Mouse (Mus musculus): Measurements from ENCODE around the gene Clybl. TPM values are rescaled to one million over a fixed set of nuclear protein-coding genes. Genes with fewer than 3 reads are reported as not detected.

Clybl gene
- polyA plus RNA-seq, 1 experiment from 2014 or later = 76.8 TPM

DNA sequence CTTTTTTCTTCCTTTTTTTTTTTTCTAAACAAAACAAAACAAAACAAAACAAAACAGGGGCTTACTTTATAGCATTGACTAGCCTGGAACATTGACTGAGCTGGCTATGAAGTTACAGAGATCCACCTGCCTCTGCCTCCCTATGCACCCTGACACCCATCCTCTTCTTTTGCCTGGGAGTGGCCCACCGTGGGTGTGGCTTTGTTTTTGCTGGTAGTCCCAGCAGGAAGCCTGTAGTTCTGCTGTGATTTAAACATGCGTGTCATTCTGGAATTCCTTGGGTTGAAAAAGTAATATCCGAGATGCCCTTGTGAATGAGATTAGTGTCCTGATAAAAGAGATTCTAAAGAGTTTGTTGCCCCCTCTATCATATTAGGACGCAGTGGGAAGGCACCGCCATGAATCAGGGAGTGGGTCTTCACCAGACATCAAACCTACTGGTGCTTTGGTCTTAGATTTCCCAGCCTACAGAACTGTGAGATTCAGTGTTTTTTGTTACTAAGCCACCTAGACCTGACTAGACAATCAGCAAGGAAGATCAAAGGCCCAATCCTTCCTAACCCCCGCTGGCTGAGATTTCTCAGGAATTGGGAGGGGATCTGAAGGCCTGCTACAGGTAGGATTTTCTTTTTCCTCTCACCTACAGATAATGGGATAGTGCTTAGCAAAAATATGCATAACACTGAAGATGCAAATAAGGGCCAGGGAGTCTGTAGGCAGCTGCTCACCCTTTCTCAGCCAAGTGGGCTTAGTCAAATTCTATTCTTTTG lies 160.3 kb downstream of the Clybl start:
- Histone ChIP-seq H3K9ac (ENCODE audit: low read depth, low read length) (no peak overlapping the region), H3K4me3 (ENCODE audit: low read depth, low read length) (no peak overlapping the region), H3K27ac (ENCODE audit: low read depth, low read length) (no peak overlapping the region), H3K4me1 (ENCODE audit: control insufficient read depth, insufficient read depth, low read length) (0 out of 2 replicates have a peak, but pooled peaks cover 3% of the 10 kb centered on the region), H3K4me2 (no peak overlapping the region), H3K36me3 (ENCODE audit: control insufficient read depth, insufficient read depth, low read length) (no peaks in the 10 kb centered on the region), H3K27me3 (ENCODE audit: control insufficient read depth, insufficient read depth, low read length) (no peaks in the 10 kb centered on the region), H3K9me3 (replicated peaks; ENCODE audit: control insufficient read depth, low read length) (no peaks in the 10 kb centered on the region)
- no peak for ATAC-seq (replicated peaks; ENCODE audit: insufficient number of reproducible peaks, low FRiP score, low TSS enrichment)
- WGBS (ENCODE audit: insufficient replicate concordance) = 43% methylated on average over 6 of the region's 6 CpGs

DNA sequence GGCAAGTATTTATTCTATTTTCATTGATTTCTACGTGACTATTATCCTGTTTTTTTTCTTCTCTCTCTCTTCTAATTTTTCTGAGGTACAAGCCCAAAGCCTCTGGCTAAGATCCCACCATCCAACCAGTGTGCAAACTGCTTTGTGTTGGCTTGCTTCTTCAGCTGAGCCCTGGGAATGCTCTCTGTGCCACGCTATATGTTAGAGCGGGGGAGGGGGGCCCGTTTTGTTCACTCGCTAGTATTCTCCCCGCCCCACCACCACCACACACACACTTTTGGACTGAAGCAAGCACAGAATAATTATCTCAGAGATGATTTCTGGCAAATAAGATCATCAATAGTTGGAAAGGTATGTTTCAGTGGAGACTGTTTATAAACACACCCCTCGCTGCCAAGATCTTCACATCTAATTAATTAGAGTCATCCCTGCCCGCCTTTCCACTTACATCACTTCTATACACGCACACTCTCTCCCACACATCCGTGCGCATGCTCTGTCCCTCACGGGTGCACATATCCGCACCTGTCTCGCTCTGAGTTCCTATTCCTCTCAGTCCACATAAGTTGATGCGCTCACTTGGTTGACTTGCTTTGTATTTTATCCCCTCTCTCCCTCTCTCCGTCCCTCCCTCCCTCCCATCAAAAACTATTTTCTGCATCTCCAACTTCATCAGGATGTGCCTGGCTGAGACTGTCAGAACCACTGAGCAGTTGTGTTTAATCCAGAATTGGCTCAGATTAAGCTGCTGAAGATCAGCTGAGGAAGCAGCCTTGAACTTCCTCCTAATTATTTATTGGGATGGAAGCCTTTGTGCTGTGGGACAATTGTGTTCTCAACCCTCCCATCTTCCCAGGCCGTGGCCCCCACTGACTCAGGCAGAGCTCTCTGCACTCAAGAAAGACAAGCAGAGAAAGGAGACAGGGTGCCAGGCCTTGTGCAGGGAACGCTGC lies 163.0 kb downstream of the Clybl start:
- no peak for ATAC-seq (replicated peaks; ENCODE audit: insufficient number of reproducible peaks, low FRiP score, low TSS enrichment)
- no peaks in the 10 kb centered on the region for H3K4me1 ChIP-seq (ENCODE audit: control insufficient read depth, insufficient read depth, low read length)
- no peaks in the 10 kb centered on the region for H3K36me3 ChIP-seq (ENCODE audit: control insufficient read depth, insufficient read depth, low read length)
- H3K9ac ChIP-seq (ENCODE audit: low read depth, low read length) = no peak overlapping the region
- WGBS (ENCODE audit: insufficient replicate concordance) = 81% methylated on average over 18 of the region's 18 CpGs
- H3K4me3 ChIP-seq (ENCODE audit: low read depth, low read length) = no peak overlapping the region
- H3K27me3 ChIP-seq (ENCODE audit: control insufficient read depth, insufficient read depth, low read length) = no peaks in the 10 kb centered on the region
- no peak overlapping the region for H3K27ac ChIP-seq (ENCODE audit: low read depth, low read length)
- no peak overlapping the region for H3K4me2 ChIP-seq
- no peaks in the 10 kb centered on the region for H3K9me3 ChIP-seq (replicated peaks; ENCODE audit: control insufficient read depth, low read length)

DNA sequence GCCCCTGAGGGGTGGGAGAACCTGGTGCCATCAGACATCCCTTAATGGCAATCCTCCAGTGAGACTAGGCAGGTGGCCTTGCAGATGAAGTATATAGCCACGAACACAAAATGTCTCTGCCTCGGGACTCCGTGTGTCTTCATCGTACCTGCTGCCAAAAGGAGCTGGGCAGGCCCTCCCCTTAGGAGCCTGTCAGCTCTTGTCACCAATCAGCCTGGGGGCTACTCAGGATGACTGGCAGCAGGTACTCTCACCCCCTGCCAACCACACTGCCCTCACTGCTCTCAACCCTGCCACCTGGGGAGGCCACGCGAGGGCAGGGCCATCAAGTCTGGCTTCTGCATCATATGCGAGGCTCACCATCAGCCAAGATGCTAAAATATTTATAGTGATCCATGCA lies 166.6 kb downstream of the Clybl start:
- no peak overlapping the region for H3K4me2 ChIP-seq
- H3K27ac ChIP-seq (ENCODE audit: low read depth, low read length) = no peak overlapping the region
- H3K9me3 ChIP-seq (replicated peaks; ENCODE audit: control insufficient read depth, low read length) = no peaks in the 10 kb centered on the region
- no peaks in the 10 kb centered on the region for H3K4me1 ChIP-seq (ENCODE audit: control insufficient read depth, insufficient read depth, low read length)
- no peak overlapping the region for H3K4me3 ChIP-seq (ENCODE audit: low read depth, low read length)
- WGBS (ENCODE audit: insufficient replicate concordance) = 81% methylated on average over 7 of the region's 7 CpGs
- no peaks in the 10 kb centered on the region for H3K36me3 ChIP-seq (ENCODE audit: control insufficient read depth, insufficient read depth, low read length)
- ATAC-seq (replicated peaks; ENCODE audit: insufficient number of reproducible peaks, low FRiP score, low TSS enrichment) = no peak
- no peak overlapping the region for H3K9ac ChIP-seq (ENCODE audit: low read depth, low read length)
- no peaks in the 10 kb centered on the region for H3K27me3 ChIP-seq (ENCODE audit: control insufficient read depth, insufficient read depth, low read length)

DNA sequence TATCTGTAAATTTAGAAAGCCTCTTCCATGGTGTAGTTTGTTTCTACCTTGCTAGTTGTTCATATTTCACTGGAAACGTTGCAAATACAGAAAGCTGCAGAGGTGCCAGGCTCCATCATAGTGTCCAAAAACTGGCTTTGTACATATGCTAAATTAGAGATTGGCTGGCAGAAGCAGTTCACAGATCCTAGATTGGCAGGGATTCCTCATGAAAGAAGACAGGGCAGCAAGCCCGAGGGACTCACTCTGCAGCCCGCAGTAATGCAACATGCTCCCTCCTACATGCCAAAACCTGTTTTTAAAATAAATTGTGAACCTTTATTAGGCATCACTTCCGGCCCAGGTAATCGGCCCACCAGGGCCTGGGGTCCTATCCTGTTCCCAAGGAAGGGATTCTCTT lies 167.8 kb downstream of the Clybl start:
- ATAC-seq (replicated peaks; ENCODE audit: insufficient number of reproducible peaks, low FRiP score, low TSS enrichment) = no peak
- no peaks in the 10 kb centered on the region for H3K4me1 ChIP-seq (ENCODE audit: control insufficient read depth, insufficient read depth, low read length)
- H3K27ac ChIP-seq (ENCODE audit: low read depth, low read length) = no peak overlapping the region
- no peak overlapping the region for H3K9ac ChIP-seq (ENCODE audit: low read depth, low read length)
- H3K36me3 ChIP-seq (ENCODE audit: control insufficient read depth, insufficient read depth, low read length) = no peaks in the 10 kb centered on the region
- WGBS (ENCODE audit: insufficient replicate concordance) = 84% methylated on average over 5 of the region's 5 CpGs
- H3K4me3 ChIP-seq (ENCODE audit: low read depth, low read length) = no peak overlapping the region
- H3K27me3 ChIP-seq (ENCODE audit: control insufficient read depth, insufficient read depth, low read length) = no peaks in the 10 kb centered on the region
- H3K9me3 ChIP-seq (replicated peaks; ENCODE audit: control insufficient read depth, low read length) = no peaks in the 10 kb centered on the region
- no peak overlapping the region for H3K4me2 ChIP-seq

DNA sequence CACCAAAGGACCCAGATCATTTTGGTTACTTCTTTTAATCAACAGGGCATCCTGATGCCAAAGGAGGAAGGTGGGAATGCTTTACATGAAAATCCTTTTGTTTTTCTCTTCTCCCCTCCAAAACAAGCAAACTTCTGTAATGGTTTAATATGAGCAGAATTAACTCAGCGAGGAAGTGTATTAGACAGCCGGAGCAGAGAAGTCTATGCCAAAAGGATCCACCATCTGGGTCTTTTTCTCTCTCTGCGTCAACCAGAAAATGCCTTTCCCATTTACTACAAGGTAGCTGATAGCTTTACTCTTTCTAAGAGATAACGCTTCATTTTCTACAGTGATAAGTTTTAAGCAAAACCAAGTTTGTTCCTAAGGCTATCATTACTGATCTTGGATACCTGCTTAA lies 168.3 kb downstream of the Clybl start:
- H3K4me3 ChIP-seq (ENCODE audit: low read depth, low read length) = no peak overlapping the region
- H3K9me3 ChIP-seq (replicated peaks; ENCODE audit: control insufficient read depth, low read length) = no peaks in the 10 kb centered on the region
- no peaks in the 10 kb centered on the region for H3K36me3 ChIP-seq (ENCODE audit: control insufficient read depth, insufficient read depth, low read length)
- no peak overlapping the region for H3K4me2 ChIP-seq
- ATAC-seq (replicated peaks; ENCODE audit: insufficient number of reproducible peaks, low FRiP score, low TSS enrichment) = no peak
- H3K4me1 ChIP-seq (ENCODE audit: control insufficient read depth, insufficient read depth, low read length) = no peaks in the 10 kb centered on the region
- no peaks in the 10 kb centered on the region for H3K27me3 ChIP-seq (ENCODE audit: control insufficient read depth, insufficient read depth, low read length)
- no peak overlapping the region for H3K27ac ChIP-seq (ENCODE audit: low read depth, low read length)
- WGBS (ENCODE audit: insufficient replicate concordance) = 87% methylated on average over 4 of the region's 4 CpGs
- H3K9ac ChIP-seq (ENCODE audit: low read depth, low read length) = no peak overlapping the region

DNA sequence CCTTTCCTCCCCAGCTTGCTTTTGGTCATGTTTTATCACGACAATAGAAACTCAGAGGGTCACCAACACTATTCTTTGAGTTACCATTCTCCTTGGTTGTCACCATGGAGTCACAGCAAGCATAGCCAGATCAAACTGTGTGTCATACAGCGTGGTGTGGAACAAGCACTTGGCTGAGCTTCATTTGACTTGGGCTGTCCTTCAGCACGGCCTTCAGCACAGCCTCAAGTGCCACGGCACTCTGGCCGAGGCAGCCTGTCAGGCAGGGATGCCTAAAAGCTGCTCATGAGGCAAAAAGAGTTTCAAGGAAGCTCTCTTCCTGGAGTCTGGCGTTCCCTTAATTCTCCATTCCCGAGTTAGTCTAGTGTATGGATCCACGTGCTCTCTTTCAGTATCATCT lies 169.3 kb downstream of the Clybl start:
- WGBS (ENCODE audit: insufficient replicate concordance) = 68% methylated on average over 8 of the region's 8 CpGs
- Histone ChIP-seq H3K9ac (ENCODE audit: low read depth, low read length) (no peak overlapping the region), H3K4me1 (ENCODE audit: control insufficient read depth, insufficient read depth, low read length) (no peaks in the 10 kb centered on the region), H3K4me2 (no peak overlapping the region), H3K4me3 (ENCODE audit: low read depth, low read length) (no peak overlapping the region), H3K27me3 (ENCODE audit: control insufficient read depth, insufficient read depth, low read length) (no peaks in the 10 kb centered on the region), H3K27ac (ENCODE audit: low read depth, low read length) (no peak overlapping the region), H3K36me3 (ENCODE audit: control insufficient read depth, insufficient read depth, low read length) (no peaks in the 10 kb centered on the region), H3K9me3 (replicated peaks; ENCODE audit: control insufficient read depth, low read length) (no peaks in the 10 kb centered on the region)
- no peak for ATAC-seq (replicated peaks; ENCODE audit: insufficient number of reproducible peaks, low FRiP score, low TSS enrichment)

DNA sequence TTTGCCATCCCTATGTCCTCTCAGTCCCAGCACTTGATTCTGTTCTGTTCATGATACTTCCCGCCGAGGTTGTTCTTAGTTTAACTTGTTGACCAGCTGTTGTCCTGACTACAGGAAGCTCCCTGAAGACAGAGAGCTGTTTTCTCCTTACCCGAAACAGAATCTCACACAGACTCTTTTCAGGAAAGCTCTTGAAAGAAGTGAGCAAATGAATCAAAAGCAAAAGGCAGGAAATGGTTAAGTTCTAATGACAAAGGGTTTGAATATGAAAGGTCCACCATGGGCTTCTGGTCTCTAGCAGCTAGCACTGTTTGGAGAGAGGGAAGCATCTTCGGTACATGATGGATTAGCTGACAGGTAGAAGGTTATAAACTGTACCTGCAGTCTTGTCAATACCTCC lies 175.8 kb downstream of the Clybl start:
- H3K27ac ChIP-seq (ENCODE audit: low read depth, low read length) = no peak overlapping the region
- no peak overlapping the region for H3K9ac ChIP-seq (ENCODE audit: low read depth, low read length)
- H3K36me3 ChIP-seq (ENCODE audit: control insufficient read depth, insufficient read depth, low read length) = no peaks in the 10 kb centered on the region
- no peak for ATAC-seq (replicated peaks; ENCODE audit: insufficient number of reproducible peaks, low FRiP score, low TSS enrichment)
- H3K27me3 ChIP-seq (ENCODE audit: control insufficient read depth, insufficient read depth, low read length) = no peaks in the 10 kb centered on the region
- H3K4me3 ChIP-seq (ENCODE audit: low read depth, low read length) = no peak overlapping the region
- H3K9me3 ChIP-seq (replicated peaks; ENCODE audit: control insufficient read depth, low read length) = no peaks in the 10 kb centered on the region
- WGBS (ENCODE audit: insufficient replicate concordance) = 80% methylated on average over 4 of the region's 4 CpGs
- H3K4me2 ChIP-seq = no peak overlapping the region
- no peaks in the 10 kb centered on the region for H3K4me1 ChIP-seq (ENCODE audit: control insufficient read depth, insufficient read depth, low read length)

DNA sequence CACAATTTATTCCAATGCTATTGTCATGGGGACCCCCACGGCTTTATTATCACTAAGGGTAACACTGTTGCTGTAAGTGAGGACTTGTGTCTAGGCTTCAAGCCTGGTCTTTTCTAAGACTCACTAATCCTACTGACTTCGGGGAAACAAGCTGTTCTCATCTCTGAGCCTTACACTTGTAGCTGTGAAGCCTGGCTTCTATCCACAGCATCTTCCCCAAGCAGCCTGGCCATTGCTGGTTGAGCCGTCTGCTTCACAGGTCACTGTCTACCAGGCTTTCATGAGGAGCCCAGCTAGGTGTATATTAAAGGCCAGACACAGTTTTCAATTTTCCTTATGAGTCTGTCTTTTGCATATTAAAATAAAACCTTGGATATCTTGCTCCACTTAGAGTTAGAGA lies 177.1 kb downstream of the Clybl start:
- no peak overlapping the region for H3K27ac ChIP-seq (ENCODE audit: low read depth, low read length)
- ATAC-seq (replicated peaks; ENCODE audit: insufficient number of reproducible peaks, low FRiP score, low TSS enrichment) = no peak
- 69% methylated on average over 3 of the region's 3 CpGs for WGBS (ENCODE audit: insufficient replicate concordance)
- no peak overlapping the region for H3K9ac ChIP-seq (ENCODE audit: low read depth, low read length)
- H3K9me3 ChIP-seq (replicated peaks; ENCODE audit: control insufficient read depth, low read length) = no peaks in the 10 kb centered on the region
- H3K4me2 ChIP-seq = no peak overlapping the region
- H3K4me3 ChIP-seq (ENCODE audit: low read depth, low read length) = no peak overlapping the region
- no peaks in the 10 kb centered on the region; the same call in 1 of the 2 replicates for H3K27me3 ChIP-seq (ENCODE audit: control insufficient read depth, insufficient read depth, low read length)
- no peaks in the 10 kb centered on the region for H3K36me3 ChIP-seq (ENCODE audit: control insufficient read depth, insufficient read depth, low read length)
- H3K4me1 ChIP-seq (ENCODE audit: control insufficient read depth, insufficient read depth, low read length) = no peaks in the 10 kb centered on the region
